Mouse (Mus musculus): ENCODE data around the gene Slc25a10. TPM values are rescaled to one million over a fixed set of nuclear protein-coding genes. Genes with fewer than 3 reads are reported as not detected.
"Not testable (repeated sequence)": the region's sequence is repeated elsewhere in the genome, so short reads cannot be mapped to it uniquely, and the experiment has no call there.

Slc25a10 gene
- polyA plus RNA-seq, 1 experiment from 2014 or later = 73.8 TPM

DNA sequence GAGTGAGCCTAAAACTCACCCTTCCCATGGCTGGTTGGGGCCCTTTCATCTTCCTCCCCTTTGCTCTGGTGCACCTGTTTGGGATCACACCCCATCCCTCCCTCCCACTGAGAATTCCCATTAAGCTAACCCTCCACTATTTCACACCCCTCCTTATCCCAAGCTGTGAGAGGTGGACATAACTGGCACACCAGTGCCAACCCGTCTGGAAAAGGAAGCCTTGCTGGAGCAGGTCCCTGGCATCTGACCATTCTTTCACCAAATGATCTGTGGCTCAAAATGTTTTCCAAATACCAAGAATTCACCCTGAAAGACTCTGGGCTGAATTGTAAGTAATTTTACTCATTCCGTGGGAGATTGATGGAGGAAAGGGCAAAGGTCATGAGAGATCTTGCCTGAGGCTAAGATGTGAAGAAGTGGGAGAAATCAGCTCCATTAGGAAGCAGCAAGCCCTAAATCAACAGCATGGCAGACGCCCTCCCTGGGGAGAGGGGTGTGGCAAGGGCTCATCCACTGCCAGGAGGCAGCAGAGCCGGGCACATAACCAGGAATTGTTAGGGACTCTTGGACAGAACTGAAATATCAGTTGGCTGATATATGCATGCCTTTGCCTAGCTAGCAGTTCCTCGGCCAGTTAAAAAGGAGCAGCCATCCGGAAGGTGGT lies 21.3 kb downstream of the Slc25a10 start:
- no peaks in the 10 kb centered on the region for H3K36me3 ChIP-seq (ENCODE audit: control insufficient read depth, insufficient read depth, low read length)
- no peak overlapping the region for H3K27ac ChIP-seq (ENCODE audit: low read length)

GRCm38 (mm10) chr11:120514262-120514661 lies 22.6 kb downstream of the Slc25a10 start:
- 84% methylated on average over 2 of the region's 2 CpGs for WGBS

More for the DNA sequence above, 21.3 kb downstream of the Slc25a10 start:
- no peaks in the 10 kb centered on the region for H3K9me3 ChIP-seq (ENCODE audit: control insufficient read depth, low read length)
- H3K27me3 ChIP-seq (ENCODE audit: control insufficient read depth, insufficient read depth, low read depth, low read length) = no peaks in the 10 kb centered on the region; the same call in 1 of the 2 replicates
- no peak for ATAC-seq (ENCODE audit: low read depth)
- H3K9ac ChIP-seq (ENCODE audit: low read length) = no peak overlapping the region
- WGBS = 26% methylated on average over 6 of the region's 6 CpGs
- no peak overlapping the region for H3K4me3 ChIP-seq (ENCODE audit: low read length)
- H3K4me1 ChIP-seq (replicated peaks; ENCODE audit: control insufficient read depth, insufficient read depth, low read length) = peaks cover 9% of the 10 kb centered on the region
- no peak overlapping the region for H3K4me2 ChIP-seq (ENCODE audit: low read depth, low read length)

GRCm38 (mm10) chr11:120515611-120516010 lies 24.0 kb downstream of the Slc25a10 start:
- Histone ChIP-seq H3K4me2 (ENCODE audit: low read depth, low read length) (no peak overlapping the region), H3K27me3 (ENCODE audit: control insufficient read depth, insufficient read depth, low read depth, low read length) (no peaks in the 10 kb centered on the region; the same call in 1 of the 2 replicates), H3K4me1 (replicated peaks; ENCODE audit: control insufficient read depth, insufficient read depth, low read length) (peaks cover 14% of the 10 kb centered on the region), H3K36me3 (ENCODE audit: control insufficient read depth, insufficient read depth, low read length) (no peaks in the 10 kb centered on the region), H3K4me3 (ENCODE audit: low read length) (no peak overlapping the region), H3K27ac (ENCODE audit: low read length) (no peak overlapping the region), H3K9me3 (ENCODE audit: control insufficient read depth, low read length) (no peaks in the 10 kb centered on the region), H3K9ac (ENCODE audit: low read length) (no peak overlapping the region)
- ATAC-seq (ENCODE audit: low read depth) = peak; percentile 62; the same call in 1 of the 2 replicates
- WGBS = 18% methylated on average over 17 of the region's 17 CpGs

More at GRCm38 (mm10) chr11:120514262-120514661, 22.6 kb downstream of the Slc25a10 start:
- not testable (repeated sequence) for H3K9ac ChIP-seq (ENCODE audit: low read length); H3K36me3 ChIP-seq (ENCODE audit: control insufficient read depth, insufficient read depth, low read length); H3K4me3 ChIP-seq (ENCODE audit: low read length); H3K27ac ChIP-seq (ENCODE audit: low read length); H3K4me2 ChIP-seq (ENCODE audit: low read depth, low read length); H3K9me3 ChIP-seq (ENCODE audit: control insufficient read depth, low read length); H3K27me3 ChIP-seq (ENCODE audit: control insufficient read depth, insufficient read depth, low read depth, low read length); ATAC-seq (ENCODE audit: low read depth)
- H3K4me1 ChIP-seq (replicated peaks; ENCODE audit: control insufficient read depth, insufficient read depth, low read length) = peaks cover 18% of the 10 kb centered on the region

GRCm38 (mm10) chr11:120517147-120517546 lies 25.5 kb downstream of the Slc25a10 start:
- Histone ChIP-seq H3K4me3 (ENCODE audit: low read length) (no peak overlapping the region), H3K9ac (ENCODE audit: low read length) (no peak overlapping the region), H3K36me3 (ENCODE audit: control insufficient read depth, insufficient read depth, low read length) (no peaks in the 10 kb centered on the region), H3K4me2 (ENCODE audit: low read depth, low read length) (no peak overlapping the region), H3K9me3 (ENCODE audit: control insufficient read depth, low read length) (no peaks in the 10 kb centered on the region), H3K27me3 (ENCODE audit: control insufficient read depth, insufficient read depth, low read depth, low read length) (no peaks in the 10 kb centered on the region; the same call in 1 of the 2 replicates), H3K27ac (ENCODE audit: low read length) (no peak overlapping the region), H3K4me1 (replicated peaks; ENCODE audit: control insufficient read depth, insufficient read depth, low read length) (peaks cover 13% of the 10 kb centered on the region)
- 76% methylated on average over 4 of the region's 4 CpGs for WGBS
- no peak for ATAC-seq (ENCODE audit: low read depth)

DNA sequence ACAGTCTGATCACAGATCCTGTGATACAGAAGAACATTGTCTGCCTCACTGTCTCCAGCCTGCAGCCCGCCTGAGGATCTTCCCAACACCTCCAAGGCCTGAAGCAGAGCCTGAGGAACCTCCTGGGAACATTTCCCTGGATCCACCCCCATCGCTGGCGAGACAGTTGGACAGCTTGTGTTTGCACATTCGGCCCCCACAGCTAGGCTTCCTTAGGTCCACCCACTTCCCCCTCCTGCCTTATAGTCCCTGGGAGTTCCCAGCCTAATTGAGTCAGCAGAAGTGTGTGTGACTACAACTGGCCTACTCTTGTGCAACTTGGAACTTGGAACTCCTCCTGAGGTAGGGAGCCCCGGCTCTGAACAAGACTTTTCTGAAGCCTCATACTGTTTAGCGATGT lies 26.4 kb downstream of the Slc25a10 start:
- Histone ChIP-seq H3K4me1 (replicated peaks; ENCODE audit: control insufficient read depth, insufficient read depth, low read length) (peaks cover 13% of the 10 kb centered on the region), H3K36me3 (ENCODE audit: control insufficient read depth, insufficient read depth, low read length) (no peaks in the 10 kb centered on the region), H3K27me3 (ENCODE audit: control insufficient read depth, insufficient read depth, low read depth, low read length) (no peaks in the 10 kb centered on the region; the same call in 1 of the 2 replicates), H3K9me3 (ENCODE audit: control insufficient read depth, low read length) (no peaks in the 10 kb centered on the region), H3K27ac (ENCODE audit: low read length) (peak overlapping the region; percentile 35), H3K4me3 (ENCODE audit: low read length) (no peak overlapping the region), H3K4me2 (ENCODE audit: low read depth, low read length) (no peak overlapping the region), H3K9ac (ENCODE audit: low read length) (peak overlapping the region; percentile 17; the same call in 1 of the 2 replicates)
- ATAC-seq (ENCODE audit: low read depth) = peak; percentile 66
- WGBS = 34% methylated on average over 6 of the region's 6 CpGs

GRCm38 (mm10) chr11:120518558-120518957 lies 26.9 kb downstream of the Slc25a10 start:
- Histone ChIP-seq H3K4me3 (ENCODE audit: low read length) (no peak overlapping the region), H3K9ac (ENCODE audit: low read length) (no peak overlapping the region), H3K4me1 (replicated peaks; ENCODE audit: control insufficient read depth, insufficient read depth, low read length) (peaks cover 13% of the 10 kb centered on the region), H3K4me2 (ENCODE audit: low read depth, low read length) (no peak overlapping the region), H3K36me3 (ENCODE audit: control insufficient read depth, insufficient read depth, low read length) (no peaks in the 10 kb centered on the region), H3K27ac (ENCODE audit: low read length) (peak overlapping the region; percentile 35), H3K27me3 (ENCODE audit: control insufficient read depth, insufficient read depth, low read depth, low read length) (no peaks in the 10 kb centered on the region; the same call in 1 of the 2 replicates), H3K9me3 (ENCODE audit: control insufficient read depth, low read length) (no peaks in the 10 kb centered on the region)
- 47% methylated on average over 6 of the region's 6 CpGs for WGBS
- peak; percentile 26; the same call in 1 of the 2 replicates for ATAC-seq (ENCODE audit: low read depth)

GRCm38 (mm10) chr11:120519738-120520137 lies 28.1 kb downstream of the Slc25a10 start:
- Histone ChIP-seq H3K27me3 (ENCODE audit: control insufficient read depth, insufficient read depth, low read depth, low read length) (no peaks in the 10 kb centered on the region; the same call in 1 of the 2 replicates), H3K9ac (ENCODE audit: low read length) (peak overlapping the region; percentile 47; the same call in 1 of the 2 replicates), H3K27ac (ENCODE audit: low read length) (0 out of 2 replicates have a peak overlapping the region, but pooled peaks have one; percentile 10), H3K4me3 (ENCODE audit: low read length) (no peak overlapping the region), H3K4me1 (replicated peaks; ENCODE audit: control insufficient read depth, insufficient read depth, low read length) (peaks cover 13% of the 10 kb centered on the region), H3K4me2 (ENCODE audit: low read depth, low read length) (peak overlapping the region; percentile 28), H3K9me3 (ENCODE audit: control insufficient read depth, low read length) (no peaks in the 10 kb centered on the region), H3K36me3 (ENCODE audit: control insufficient read depth, insufficient read depth, low read length) (no peaks in the 10 kb centered on the region)
- peak; percentile 71 for ATAC-seq (ENCODE audit: low read depth)
- 29% methylated on average over 9 of the region's 9 CpGs for WGBS

- no peak overlapping the region for H3K27ac ChIP-seq (ENCODE audit: low read length)
- H3K4me2 ChIP-seq (ENCODE audit: low read depth, low read length) = no peak overlapping the region
- no peaks in the 10 kb centered on the region for H3K36me3 ChIP-seq (ENCODE audit: control insufficient read depth, insufficient read depth, low read length)
- no peak overlapping the region for H3K9ac ChIP-seq (ENCODE audit: low read length)
- no peak for ATAC-seq (ENCODE audit: low read depth)
- no peaks in the 10 kb centered on the region for H3K27me3 ChIP-seq (ENCODE audit: control insufficient read depth, insufficient read depth, low read depth, low read length)
- 60% methylated on average over 9 of the region's 9 CpGs for WGBS
- H3K4me1 ChIP-seq (replicated peaks; ENCODE audit: control insufficient read depth, insufficient read depth, low read length) = peaks cover 13% of the 10 kb centered on the region
- no peaks in the 10 kb centered on the region for H3K9me3 ChIP-seq (ENCODE audit: control insufficient read depth, low read length)
- H3K4me3 ChIP-seq (ENCODE audit: low read length) = no peak overlapping the region
Observed at GRCm38 (mm10) chr11:120520498-120520897, 28.9 kb downstream of the Slc25a10 start.

- WGBS = 60% methylated on average over 5 of the region's 5 CpGs
- Histone ChIP-seq H3K4me1 (replicated peaks; ENCODE audit: control insufficient read depth, insufficient read depth, low read length) (peaks cover 13% of the 10 kb centered on the region), H3K4me3 (ENCODE audit: low read length) (no peak overlapping the region), H3K36me3 (ENCODE audit: control insufficient read depth, insufficient read depth, low read length) (no peaks in the 10 kb centered on the region), H3K4me2 (ENCODE audit: low read depth, low read length) (no peak overlapping the region), H3K9me3 (ENCODE audit: control insufficient read depth, low read length) (no peaks in the 10 kb centered on the region), H3K9ac (ENCODE audit: low read length) (no peak overlapping the region), H3K27ac (ENCODE audit: low read length) (peak overlapping the region; percentile 1; the same call in 1 of the 2 replicates), H3K27me3 (ENCODE audit: control insufficient read depth, insufficient read depth, low read depth, low read length) (no peaks in the 10 kb centered on the region)
- ATAC-seq (ENCODE audit: low read depth) = no peak
Observed at GRCm38 (mm10) chr11:120520967-120521540, 29.4 kb downstream of the Slc25a10 start.

Measured in lung, embryonic 16.5 days (tissue).